Mouse (Mus musculus) MEL (cell line): ENCODE results near the gene Ppil6. TPM values are rescaled to one million over a fixed set of nuclear protein-coding genes. Genes with fewer than 3 reads are reported as not detected.

ENCODE experiments used
- DNase-seq: peaks from one replicate; pipeline ENCODE4 v3.0.0; 2011; ENCODE audit warnings: low read depth, low spot score
- H3K27ac ChIP-seq: 2 replicates; pipeline ENCODE4 v1.5.1; 2012; ENCODE audit warnings: low read depth, mild to moderate bottlenecking, control low read depth, low read length, moderate library complexity; ENCODE audit not compliant: control insufficient read depth
- H3K27me3 ChIP-seq, 2 experiments: fragments of 150-350 bp in 1 of 2; sonication (generic) in 1 of 2; 2 replicates each; pipeline ENCODE4 v1.6.1; 2012; ENCODE audit warnings: low read length in 2 of 2, mild to moderate bottlenecking in 2 of 2, improper control_type of control experiment in 1 of 2, moderate library complexity in 1 of 2; ENCODE audit not compliant: insufficient read depth in 2 of 2, control insufficient read depth in 1 of 2
- H3K36me3 ChIP-seq, 2 experiments: 2 replicates each; pipeline ENCODE4 v1.6.1; 2012 to 2014; ENCODE audit warnings: low read length in 2 of 2, improper control_type of control experiment in 1 of 2, inconsistent platforms in 1 of 2, mild to moderate bottlenecking in 1 of 2; ENCODE audit not compliant: insufficient read depth in 2 of 2, control insufficient read depth in 1 of 2
- H3K4me1 ChIP-seq, 2 experiments: fragments of 150-350 bp in 1 of 2; sonication (generic) in 1 of 2; 2 replicates each; pipeline ENCODE4 v1.6.1; 2012; ENCODE audit warnings: low read length in 2 of 2, improper control_type of control experiment in 1 of 2, mild to moderate bottlenecking in 1 of 2; ENCODE audit not compliant: insufficient read depth in 2 of 2, control insufficient read depth in 1 of 2
- H3K4me3 ChIP-seq, 2 experiments: fragments of 150-350 bp in 1 of 2; sonication (generic) in 1 of 2; 2 replicates each; pipeline ENCODE4 v1.5.1; 2012; ENCODE audit warnings: low read depth in 2 of 2, low read length in 2 of 2, mild to moderate bottlenecking in 2 of 2, moderate library complexity in 2 of 2, control low read depth in 1 of 2, improper control_type of control experiment in 1 of 2; ENCODE audit not compliant: control insufficient read depth in 1 of 2, insufficient read depth in 1 of 2
- H3K79me2 ChIP-seq: 2 replicates; pipeline ENCODE4 v1.6.1; 2012; ENCODE audit warnings: mild to moderate bottlenecking, low read length, moderate library complexity; ENCODE audit not compliant: control insufficient read depth, poor library complexity, insufficient read depth
- H3K9ac ChIP-seq: 2 replicates; pipeline ENCODE4 v1.6.1; 2012; ENCODE audit warnings: low read depth, mild to moderate bottlenecking, control low read depth, low read length, moderate library complexity; ENCODE audit not compliant: control insufficient read depth, poor library complexity, severe bottlenecking
- H3K9me3 ChIP-seq: fragments of 150-350 bp; sonication (generic); replicated peaks from 2 replicates; pipeline ENCODE4 v1.6.1; 2012; ENCODE audit warnings: mild to moderate bottlenecking, low read length, improper control_type of control experiment, moderate library complexity; ENCODE audit not compliant: insufficient read depth
- BHLHE40 ChIP-seq: IDR thresholded peaks from 2 replicates; pipeline ENCODE4 v1.6.1; 2012; ENCODE audit warnings: low read depth, mild to moderate bottlenecking, inconsistent platforms, low read length, improper control_type of control experiment, borderline replicate concordance
- CHD2 ChIP-seq: IDR thresholded peaks from 2 replicates; pipeline ENCODE4 v1.6.1; 2011; ENCODE audit warnings: low read length, improper control_type of control experiment
- CTCF ChIP-seq, 3 experiments: IDR thresholded peaks in 2 of 3; conservative IDR thresholded peaks in 1 of 3; 2 replicates each; pipeline ENCODE4 v1.5.1; 2011 to 2012; ENCODE audit warnings: low read length in 3 of 3, low read depth in 2 of 3, mild to moderate bottlenecking in 2 of 3, improper control_type of control experiment in 1 of 3, inconsistent platforms in 1 of 3, mixed read lengths in 1 of 3, moderate library complexity in 1 of 3; ENCODE audit not compliant: control insufficient read depth in 1 of 3, insufficient read depth in 1 of 3, poor library complexity in 1 of 3, severe bottlenecking in 1 of 3
- EP300 ChIP-seq, 2 experiments: IDR thresholded peaks; 2 replicates each; pipeline ENCODE4 v1.6.1; 2011; ENCODE audit warnings: improper control_type of control experiment in 2 of 2, low read length in 2 of 2, low read depth in 1 of 2, mild to moderate bottlenecking in 1 of 2
- GATA1 ChIP-seq: IDR thresholded peaks from 2 replicates; pipeline ENCODE4 v1.6.1; 2011; ENCODE audit warnings: low read depth, low read length, improper control_type of control experiment
- MAX ChIP-seq: IDR thresholded peaks from 2 replicates; pipeline ENCODE4 v1.6.1; 2011; ENCODE audit warnings: low read length, improper control_type of control experiment
- RCOR1 ChIP-seq: IDR thresholded peaks from 2 replicates; pipeline ENCODE4 v1.6.1; 2012; ENCODE audit warnings: low read depth, mild to moderate bottlenecking, inconsistent platforms, low read length, improper control_type of control experiment
- USF1 ChIP-seq: IDR thresholded peaks from 2 replicates; pipeline ENCODE4 v1.6.1; 2014; ENCODE audit warnings: low read depth, mild to moderate bottlenecking, inconsistent platforms, low read length, improper control_type of control experiment, moderate library complexity
- ZNF384 ChIP-seq: IDR thresholded peaks from 2 replicates; pipeline ENCODE4 v1.6.1; 2012; ENCODE audit warnings: low read depth, mild to moderate bottlenecking, inconsistent platforms, low read length, improper control_type of control experiment
- polyA plus RNA-seq, 2 experiments: library from polyadenylated mRNA; stranded (reverse) in 1 of 2; unstranded in 1 of 2; fragments of >175 nt in 1 of 2; fragments of >200 nt in 1 of 2; gene quantifications; 2 replicates each; pipeline versions ENCODE4 v1.2.1 to v1.2.4; 2012; ENCODE audit warnings: low replicate concordance in 2 of 2, low read depth in 1 of 2; ENCODE audit not compliant: insufficient read length in 2 of 2, insufficient read depth in 1 of 2, missing spikeins in 1 of 2
- total RNA-seq: library from RNA; depleted of rRNA; stranded (reverse); fragments of 300-350 nt; gene quantifications from 2 replicates; pipeline ENCODE4 v1.2.3, GENCODE M21; 2012

Gene Ppil6
- total and polyA plus RNA-seq, 3 experiments: not detected

DNA sequence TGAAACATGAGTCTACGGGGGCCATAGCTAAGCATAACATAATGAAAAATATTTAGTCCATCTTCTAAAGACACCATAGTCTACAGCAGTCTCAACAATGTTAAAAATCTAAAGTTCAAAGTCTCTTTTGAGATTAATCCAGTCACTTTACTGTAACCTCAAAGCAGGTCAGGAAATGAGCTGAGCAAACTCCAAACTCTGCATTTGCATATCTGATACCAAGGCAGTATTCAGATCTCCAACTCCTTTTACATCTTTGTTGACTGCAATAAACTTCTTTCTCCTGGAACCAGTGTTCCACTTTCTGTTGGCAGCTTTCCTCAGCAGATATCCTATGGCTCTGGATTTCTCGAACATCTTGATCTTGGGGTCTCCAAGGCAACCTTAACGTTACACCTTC lies 19.5 kb upstream of the Ppil6 start:
- Histone ChIP-seq H3K4me1 (peaks cover 16 to 34% of the 10 kb centered on the region in 2 experiments), H3K9me3 (no peaks in the 10 kb centered on the region), H3K36me3 (peaks cover 0 to 27% of the 10 kb centered on the region in 2 experiments; a peak in 2 of 4 replicates), H3K4me3 (no peak overlapping the region), H3K27me3 (no peaks in the 10 kb centered on the region), H3K79me2 (no peaks in the 10 kb centered on the region), H3K27ac (no peak overlapping the region), H3K9ac (no peak overlapping the region)
- DNase-seq: no peak
- TF ChIP-seq GATA1 (0 out of 2 replicates have a peak, but pooled peaks have one; percentile 22), CTCF (IDR thresholded peaks at IDR 0.05 in 2 of 3, conservative IDR thresholded peaks at IDR 0.05 in 1 of 3; ENCODE audit: control insufficient read depth in 1 of 3, insufficient read depth in 1 of 3, low read depth in 2 of 3, low read length in 3 of 3, poor library complexity in 1 of 3, severe bottlenecking in 1 of 3) (no peak), ZNF384 (no peak), BHLHE40 (no peak)

DNA sequence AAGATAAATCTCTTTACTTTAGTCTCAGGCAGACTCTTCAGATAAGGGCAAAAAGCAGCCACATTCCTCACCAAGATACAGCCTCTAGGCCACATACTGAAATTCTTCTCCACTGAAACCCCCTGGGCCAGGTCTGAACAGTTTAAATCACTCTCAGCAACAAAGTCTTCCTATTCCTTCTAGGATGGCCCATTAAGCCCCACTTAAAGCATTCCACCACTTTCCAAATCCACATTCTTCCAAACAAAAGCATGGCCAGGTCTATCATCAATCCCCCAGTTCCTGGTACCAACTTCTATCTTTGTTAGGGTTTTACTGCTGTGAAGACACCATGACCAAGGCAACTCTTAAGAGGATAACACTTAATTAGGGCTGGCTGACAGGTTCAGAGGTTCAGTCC lies 17.7 kb upstream of the Ppil6 start:
- Histone ChIP-seq H3K4me3 (no peak overlapping the region), H3K9me3 (no peaks in the 10 kb centered on the region), H3K27me3 (no peaks in the 10 kb centered on the region), H3K36me3 (peaks cover 0 to 29% of the 10 kb centered on the region in 2 experiments; a peak in 2 of 4 replicates), H3K27ac (no peak overlapping the region), H3K4me1 (peaks cover 18 to 38% of the 10 kb centered on the region in 2 experiments), H3K79me2 (no peaks in the 10 kb centered on the region), H3K9ac (no peak overlapping the region)
- no peak for DNase-seq
- TF ChIP-seq RCOR1 (peak; percentile 66; the same call in 1 of the 2 replicates), CHD2 (no peak), EP300 (IDR thresholded peaks at IDR 0.05; ENCODE audit: low read depth in 1 of 2, low read length in 2 of 2) (0 out of 4 replicates have a peak, but pooled peaks of 1 of the 2 experiments have one; percentile 5)

DNA sequence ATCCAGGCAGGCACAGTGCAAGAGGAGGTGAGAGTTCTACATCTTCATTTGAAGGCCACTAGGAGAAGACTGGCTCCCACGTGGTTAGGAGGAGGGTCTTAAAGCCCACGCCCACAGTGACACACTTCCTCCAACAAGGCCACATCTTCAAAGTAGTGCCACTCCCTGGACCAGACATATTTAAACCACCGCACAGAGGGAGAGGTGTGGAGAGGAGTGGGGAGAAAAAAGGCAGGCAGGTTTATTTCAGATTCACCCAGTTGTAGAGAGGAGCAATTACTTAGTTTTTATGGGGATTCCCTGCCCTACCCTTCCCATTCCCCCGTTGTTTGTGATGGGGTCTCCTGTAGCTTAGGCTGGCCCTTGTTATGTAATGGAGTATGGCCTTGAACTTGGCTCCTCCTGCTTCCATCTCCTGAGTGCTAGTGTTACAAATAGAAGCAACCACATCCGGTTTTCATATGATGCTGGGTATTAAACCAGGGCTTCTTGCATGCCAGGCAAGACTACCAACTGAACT lies 17.2 kb upstream of the Ppil6 start:
- DNase-seq: peak; percentile 23
- peaks cover 18 to 38% of the 10 kb centered on the region in 2 experiments for H3K4me1 ChIP-seq

More for the DNA sequence above, 17.2 kb upstream of the Ppil6 start:
- Histone ChIP-seq H3K9ac (no peak overlapping the region), H3K36me3 (peaks cover 0 to 29% of the 10 kb centered on the region in 2 experiments; a peak in 2 of 4 replicates), H3K27me3 (no peaks in the 10 kb centered on the region), H3K9me3 (no peaks in the 10 kb centered on the region), H3K27ac (peak overlapping the region; percentile 18), H3K4me3 (no peak overlapping the region), H3K79me2 (no peaks in the 10 kb centered on the region)
- TF ChIP-seq MAX (no peak; the same call in 1 of the 2 replicates), USF1 (0 out of 2 replicates have a peak, but pooled peaks have one; percentile 28)
